Mouse (Mus musculus) CH12F3 (cell line): Measurements from ENCODE around the gene Zfp94.

Experiments
- in situ Hi-C: fragments of 300-500 bp; cut with MboI; formaldehyde crosslinking; loops from 2 replicates; pipeline ENCODE4 v1.14.3; 2020; ENCODE audit warnings: low sequenced_read_pairs

Zfp94 gene

GRCm38 (mm10) chr7:24316567-24317092 lies at the start of gene Zfp94:
Zfp94 (minus strand) TSS chr7:24316666.
- in situ Hi-C loops: no loop called here

- in situ Hi-C loops: no loop called here
Observed at GRCm38 (mm10) chr7:24365258-24366014, 49.0 kb upstream of the Zfp94 start.

- in situ Hi-C loops: no loop called here
Observed at GRCm38 (mm10) chr7:24364827-24365226, 48.4 kb upstream of the Zfp94 start.

- in situ Hi-C loops: no loop called here
Observed at GRCm38 (mm10) chr7:24363228-24363627, 46.8 kb upstream of the Zfp94 start.

- in situ Hi-C loops: no loop called here
Observed at GRCm38 (mm10) chr7:24361001-24361400, 44.5 kb upstream of the Zfp94 start.

GRCm38 (mm10) chr7:24359269-24359668 lies 42.8 kb upstream of the Zfp94 start:
- in situ Hi-C loops: no loop called here

- in situ Hi-C loops: no loop called here
Observed at GRCm38 (mm10) chr7:24357899-24358298, 41.4 kb upstream of the Zfp94 start.

- in situ Hi-C loops: no loop called here
Observed at GRCm38 (mm10) chr7:24356081-24356480, 39.6 kb upstream of the Zfp94 start.

- in situ Hi-C loops: no loop called here
Observed at GRCm38 (mm10) chr7:24355646-24356045, 39.2 kb upstream of the Zfp94 start.

- in situ Hi-C loops: no loop called here
Observed at GRCm38 (mm10) chr7:24348896-24349295, 32.4 kb upstream of the Zfp94 start, which contains the start of gene Lypd5. Lypd5 (plus strand) TSS chr7:24349196.

- in situ Hi-C loops: no loop called here
Observed at GRCm38 (mm10) chr7:24346444-24346843, 30.0 kb upstream of the Zfp94 start.

- in situ Hi-C loops: no loop called here
Observed at GRCm38 (mm10) chr7:24343701-24344272, 27.3 kb upstream of the Zfp94 start.

GRCm38 (mm10) chr7:24338241-24338640 lies 21.8 kb upstream of the Zfp94 start:
- in situ Hi-C loops: no loop called here

- in situ Hi-C loops: no loop called here
Observed at GRCm38 (mm10) chr7:24335699-24336309, 19.3 kb upstream of the Zfp94 start.

GRCm38 (mm10) chr7:24333304-24333986 lies 17.0 kb upstream of the Zfp94 start, which contains the start of gene Tescl:
Tescl (minus strand) TSS chr7:24333936.
- in situ Hi-C loops: no loop called here

GRCm38 (mm10) chr7:24327281-24327975 lies 11.0 kb upstream of the Zfp94 start:
- in situ Hi-C loops: no loop called here

GRCm38 (mm10) chr7:24326273-24327135 lies 10.0 kb upstream of the Zfp94 start:
- in situ Hi-C loops: no loop called here

GRCm38 (mm10) chr7:24325675-24326128 lies 9.2 kb upstream of the Zfp94 start:
- in situ Hi-C loops: no loop called here

GRCm38 (mm10) chr7:24325197-24325596 lies 8.7 kb upstream of the Zfp94 start:
- in situ Hi-C loops: no loop called here
